Mouse (Mus musculus) midbrain, embryonic 14.5 days (tissue): ENCODE data around the gene Nacc1. TPM values are rescaled to one million over a fixed set of nuclear protein-coding genes. Genes with fewer than 3 reads are reported as not detected.

ENCODE experiments used
- ATAC-seq: fragments of 200-750 bp; cut with Nextera tagmentation; 2 replicates; pipeline ENCODE4 v1.8.0; 2017; ENCODE audit warnings: moderate number of reproducible peaks, moderate library complexity; ENCODE audit not compliant: low FRiP score, low TSS enrichment
- DNase-seq: peaks from one replicate; pipeline ENCODE4 v3.0.0-alpha.2; 2015
- H3K27ac ChIP-seq: fragments of 300-500 bp; sonication (generic); replicated peaks from 2 replicates; pipeline ENCODE4 v1.5.1; 2014; ENCODE audit warnings: mild to moderate bottlenecking, low read depth, low read length, moderate library complexity
- H3K27me3 ChIP-seq: fragments of 300-500 bp; sonication (generic); 2 replicates; pipeline ENCODE4 v1.6.1; 2014; ENCODE audit warnings: low read length, control low read depth, mixed read lengths; ENCODE audit not compliant: control insufficient read depth, insufficient read depth
- H3K36me3 ChIP-seq: fragments of 300-500 bp; sonication (generic); 2 replicates; pipeline ENCODE4 v1.6.1; 2014; ENCODE audit warnings: low read length, control low read depth; ENCODE audit not compliant: control insufficient read depth, insufficient read depth
- H3K4me1 ChIP-seq: fragments of 300-500 bp; sonication (generic); 2 replicates; pipeline ENCODE4 v1.6.1; 2014; ENCODE audit warnings: mild to moderate bottlenecking, antibody characterized with exemption, low read length, control low read depth; ENCODE audit not compliant: control insufficient read depth, insufficient read depth
- H3K4me2 ChIP-seq: fragments of 300-500 bp; sonication (generic); 2 replicates; pipeline ENCODE4 v1.6.1; 2014; ENCODE audit warnings: mild to moderate bottlenecking, low read length, moderate library complexity
- H3K4me3 ChIP-seq: fragments of 300-500 bp; sonication (generic); replicated peaks from 2 replicates; pipeline ENCODE4 v1.5.1; 2014; ENCODE audit warnings: low read depth, low read length
- H3K9ac ChIP-seq: fragments of 300-500 bp; sonication (generic); replicated peaks from 2 replicates; pipeline ENCODE4 v1.6.1; 2014; ENCODE audit warnings: mild to moderate bottlenecking, low read length, moderate library complexity
- H3K9me3 ChIP-seq: fragments of 300-500 bp; sonication (generic); 2 replicates; pipeline ENCODE4 v1.6.1; 2016; ENCODE audit warnings: low read length, control low read depth, mixed read lengths; ENCODE audit not compliant: control insufficient read depth
- WGBS: fragments of 180-500 bp; shearing (Covaris S2); extraction: QIAGEN DNeasy Blood & Tissue Kit; methylation state at CpG from one replicate; pipeline ENCODE4 v1.1.7; 2014; 5-methylcytosine and 5-hydroxymethylcytosine counted together
- polyA plus RNA-seq: library from polyadenylated mRNA; unstranded; fragments of >200 nt; fragmentation: Nextera tagmentation; extraction: Ambion mirVana; gene quantifications from 2 replicates; pipeline ENCODE4 v1.2.1, GENCODE M21; 2014

Gene Nacc1
- polyA plus RNA-seq, 1 experiment from 2014 or later, result 20.2 TPM

DNA sequence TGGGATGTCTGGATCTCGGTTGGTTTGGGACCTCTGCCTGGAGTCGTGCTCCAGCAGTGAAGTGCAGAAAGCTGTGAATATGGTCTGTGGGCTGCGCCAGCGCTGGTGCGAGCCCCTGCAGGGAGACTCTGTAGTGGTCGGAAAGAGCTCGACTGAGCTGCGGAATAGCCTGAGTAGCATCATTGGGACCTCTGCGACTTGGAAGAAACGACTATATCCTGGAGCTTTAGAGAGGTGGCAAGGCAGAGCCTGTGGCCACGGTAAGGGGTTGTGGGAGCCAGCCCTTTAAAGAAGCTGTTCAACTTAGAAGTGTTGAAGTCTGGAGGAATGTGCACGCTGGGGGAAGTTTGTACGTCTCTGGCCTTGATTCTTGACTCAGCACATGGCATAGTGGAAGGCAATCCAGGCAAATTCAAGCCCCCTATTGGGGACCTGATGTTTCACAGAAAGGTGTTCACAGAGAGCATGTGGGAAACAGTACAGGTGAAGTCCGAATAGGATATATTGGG is 22.2 kb downstream of the Nacc1 start:
- H3K27ac ChIP-seq, result peak overlapping the region; percentile 78
- H3K27me3 ChIP-seq, result no peaks in the 10 kb centered on the region
- no peaks in the 10 kb centered on the region for H3K9me3 ChIP-seq
- DNase-seq, result peak; percentile 50
- ATAC-seq, result peak; percentile 2; the same call in 1 of the 2 replicates
- 2% methylated on average over 14 of the region's 14 CpGs for WGBS
- H3K4me1 ChIP-seq, result peaks cover 22% of the 10 kb centered on the region
- H3K36me3 ChIP-seq, result peaks cover 13% of the 10 kb centered on the region
- peak overlapping the region; percentile 59 for H3K4me3 ChIP-seq
- peak overlapping the region; percentile 72 for H3K9ac ChIP-seq
- H3K4me2 ChIP-seq, result peak overlapping the region; percentile 91

DNA sequence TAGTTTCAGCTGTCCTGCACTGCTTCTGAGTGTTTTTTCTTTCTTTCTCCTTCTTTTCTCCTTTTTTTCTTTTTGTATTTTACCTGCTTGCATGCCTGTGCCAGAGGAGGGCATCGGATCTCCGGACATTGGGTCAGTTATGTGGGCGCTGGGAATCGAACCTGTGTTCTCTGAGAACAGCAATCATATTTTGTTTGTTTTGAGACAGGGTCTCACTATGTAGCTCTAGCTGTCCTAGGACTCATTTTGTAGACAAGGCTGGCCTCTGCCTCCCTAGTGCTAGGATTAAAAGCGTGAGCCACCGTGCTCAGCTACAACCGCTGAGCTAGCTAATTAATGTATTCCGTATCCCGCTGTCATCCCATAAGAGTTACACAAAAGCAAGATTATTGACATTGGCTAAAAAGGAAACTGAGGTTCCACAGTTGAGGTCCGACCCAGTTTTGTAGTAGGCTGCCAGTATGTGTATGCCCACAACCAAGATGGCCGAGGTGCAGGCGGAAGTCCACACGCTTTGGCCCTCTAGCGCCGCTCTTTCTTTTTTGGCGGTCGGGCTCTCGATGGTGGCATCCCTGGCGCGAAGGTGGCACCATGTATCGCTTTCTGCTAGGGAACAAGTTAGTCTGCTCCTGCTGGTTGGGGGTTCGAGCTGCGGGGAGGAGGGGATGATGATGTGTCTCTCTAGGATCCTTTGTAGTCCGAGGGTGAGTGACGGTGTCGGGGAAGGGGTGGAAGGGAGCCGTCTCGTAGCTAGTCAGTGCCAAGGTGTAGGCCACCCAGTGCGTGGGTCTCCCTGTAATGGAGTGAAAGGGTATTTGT is 22.9 kb downstream of the Nacc1 start:
- peaks cover 27% of the 10 kb centered on the region for H3K4me1 ChIP-seq
- H3K27ac ChIP-seq, result peak overlapping the region; percentile 78
- peak; percentile 91 for DNase-seq
- no peaks in the 10 kb centered on the region for H3K9me3 ChIP-seq
- H3K27me3 ChIP-seq, result no peaks in the 10 kb centered on the region
- peaks cover 8% of the 10 kb centered on the region for H3K36me3 ChIP-seq
- H3K4me3 ChIP-seq, result peak overlapping the region; percentile 59
- peak overlapping the region; percentile 91 for H3K4me2 ChIP-seq
- H3K9ac ChIP-seq, result peak overlapping the region; percentile 72
- peak; percentile 66 for ATAC-seq
- WGBS, result under 1% methylated on average over 29 of the region's 29 CpGs

DNA sequence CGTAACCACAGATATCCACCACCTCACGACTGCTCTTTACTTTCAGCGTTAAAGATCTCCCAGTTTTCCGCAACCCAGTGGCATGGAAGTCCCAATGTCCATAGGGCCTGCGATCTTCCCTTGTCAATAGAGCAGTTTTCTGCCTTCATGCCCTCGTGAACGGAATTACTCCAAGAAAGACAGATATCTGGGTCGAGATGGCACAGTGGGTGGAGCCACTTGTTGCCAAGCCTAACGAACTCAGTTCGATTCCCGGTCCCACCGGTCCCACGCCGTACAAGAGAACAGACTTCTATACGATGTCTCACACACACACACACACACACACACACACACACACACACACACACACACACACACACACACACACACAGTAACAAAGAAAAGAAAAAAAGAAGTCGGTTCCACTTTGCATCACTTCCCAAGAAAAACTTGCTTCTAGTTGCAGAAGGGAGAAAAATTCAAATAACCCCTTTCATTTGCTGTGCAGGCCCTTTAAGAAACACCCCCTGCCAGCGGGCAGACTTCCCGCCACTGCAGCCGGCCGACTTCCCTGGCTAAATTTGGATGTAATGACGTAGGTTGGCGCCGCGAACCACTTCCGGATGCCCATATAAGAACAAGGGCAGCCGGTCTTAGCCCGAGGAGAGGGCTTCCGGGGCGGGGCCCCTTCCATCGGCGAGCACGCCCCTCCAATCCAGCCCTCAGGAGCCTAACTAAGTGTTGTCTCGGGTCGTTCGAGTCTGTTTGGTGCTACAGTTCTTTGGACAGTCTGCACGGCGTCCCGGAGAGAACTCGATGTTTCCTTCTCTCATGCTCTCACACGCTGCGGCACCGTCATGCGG is 24.0 kb downstream of the Nacc1 start:
- WGBS, result 3% methylated on average over 43 of the region's 43 CpGs
- peak; percentile 97 for DNase-seq
- ATAC-seq, result peak; percentile 82

DNA sequence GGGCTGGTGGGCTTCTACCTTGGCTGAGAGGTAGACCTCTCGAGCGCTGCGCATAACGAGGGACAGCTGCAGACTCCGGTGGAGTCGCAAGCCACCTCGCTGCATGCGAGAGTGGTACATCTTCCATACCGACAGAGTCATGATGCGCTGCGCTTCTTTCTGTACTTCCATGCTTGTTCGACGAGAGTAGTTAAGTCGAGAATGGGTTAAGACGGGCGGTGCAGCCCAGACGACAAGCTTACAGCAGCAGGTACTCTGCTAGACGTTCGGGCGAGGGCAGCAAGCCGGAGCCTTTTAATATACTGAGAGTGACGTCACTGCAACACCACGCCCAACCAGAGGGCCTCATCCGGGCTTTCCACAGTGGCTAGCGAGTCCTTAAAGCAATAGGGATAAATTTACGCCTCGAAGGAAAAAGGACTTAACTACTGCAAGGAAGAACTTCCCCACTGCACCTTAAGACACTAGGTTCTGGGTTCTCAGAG is 25.0 kb downstream of the Nacc1 start, which contains the start of gene Ier2:
Gene Ier2, minus strand, starts transcription at position 272 of the 485 bp plus-strand sequence.
- no peaks in the 10 kb centered on the region for H3K9me3 ChIP-seq
- H3K4me1 ChIP-seq, result peaks cover 29% of the 10 kb centered on the region

More for the DNA sequence above, 24.0 kb downstream of the Nacc1 start:
- H3K36me3 ChIP-seq, result peaks cover 6% of the 10 kb centered on the region; the same call in 1 of the 2 replicates
- H3K4me2 ChIP-seq, result peak overlapping the region; percentile 91
- peaks cover 29% of the 10 kb centered on the region for H3K4me1 ChIP-seq
- H3K9ac ChIP-seq, result peak overlapping the region; percentile 72
- H3K9me3 ChIP-seq, result no peaks in the 10 kb centered on the region
- H3K4me3 ChIP-seq, result peak overlapping the region; percentile 59
- peak overlapping the region; percentile 78 for H3K27ac ChIP-seq
- no peaks in the 10 kb centered on the region for H3K27me3 ChIP-seq

DNA sequence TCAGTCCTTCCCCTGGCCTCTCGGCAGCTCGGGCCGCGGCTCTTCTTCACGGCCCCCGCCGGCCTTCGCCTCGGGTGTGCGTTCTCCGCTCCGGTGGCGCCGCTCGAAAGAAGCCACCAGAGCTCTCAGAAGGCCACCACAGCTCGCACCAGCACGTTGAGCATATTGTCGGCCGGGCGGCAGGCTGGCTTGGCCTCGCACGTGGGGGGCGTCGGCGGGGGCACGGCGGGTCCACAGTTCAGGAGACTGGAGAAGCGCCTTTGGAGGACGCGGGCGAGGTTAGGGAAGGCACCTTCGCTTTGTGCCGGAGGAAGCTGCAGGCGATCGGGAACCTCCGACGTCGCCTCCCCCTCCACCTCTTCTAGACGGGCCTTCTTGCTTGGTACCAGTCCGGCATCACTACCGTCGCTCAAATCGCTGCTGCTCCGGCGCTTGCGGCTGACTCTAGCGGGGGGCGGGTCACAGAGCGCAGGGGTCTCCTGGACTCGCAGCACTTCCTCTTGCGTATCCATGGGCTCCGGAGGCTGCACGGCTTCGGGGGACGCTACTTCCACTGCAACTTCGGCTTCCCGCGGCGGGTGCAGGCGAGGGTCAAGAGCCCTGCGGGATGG is 25.6 kb downstream of the Nacc1 start:
- Histone ChIP-seq H3K4me2 (peak overlapping the region; percentile 91), H3K4me3 (peak overlapping the region; percentile 59), H3K27ac (peak overlapping the region; percentile 63), H3K9ac (peak overlapping the region; percentile 66), H3K4me1 (peaks cover 29% of the 10 kb centered on the region), H3K36me3 (no peaks in the 10 kb centered on the region), H3K27me3 (no peaks in the 10 kb centered on the region), H3K9me3 (no peaks in the 10 kb centered on the region)
- WGBS, result under 1% methylated on average over 61 of the region's 61 CpGs
- ATAC-seq (peak; percentile 10; the same call in 1 of the 2 replicates), DNase-seq (peak; percentile 65)

More for the DNA sequence above, 25.0 kb downstream of the Nacc1 start, which contains the start of gene Ier2:
- ATAC-seq, result peak; percentile 84
- Histone ChIP-seq H3K4me3 (peak within 1 kb of the TSS; percentile 59), H3K4me2 (peak within 1 kb of the TSS; percentile 91), H3K27ac (peak within 1 kb of the TSS; percentile 78), H3K27me3 (no peaks in the 10 kb centered on the region), H3K9ac (peak within 1 kb of the TSS; percentile 66), H3K36me3 (no peaks in the 10 kb centered on the region)
- WGBS, result 0% methylated on average over 27 of the region's 27 CpGs
- DNase-seq, result peak; percentile 97

DNA sequence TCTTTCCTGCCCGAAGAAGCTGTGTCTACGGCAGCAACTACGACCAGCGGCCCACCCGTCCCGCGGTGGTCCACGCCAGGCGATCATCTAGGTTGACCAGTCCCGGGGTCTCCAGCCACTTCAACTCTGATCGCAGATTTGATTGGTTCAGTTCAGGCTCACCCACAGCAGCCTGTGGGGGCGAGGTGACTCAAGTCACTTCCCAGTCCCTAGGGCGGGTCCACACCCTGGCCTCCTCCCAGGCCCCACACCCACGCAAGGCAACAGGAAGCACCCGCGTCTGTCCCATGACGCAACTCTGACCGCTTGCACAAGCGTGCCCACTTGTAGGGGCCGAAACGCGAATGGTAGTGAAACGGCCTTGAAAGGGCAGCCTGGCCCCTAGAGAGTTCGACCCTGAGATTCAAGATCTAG is 26.2 kb downstream of the Nacc1 start:
- H3K4me3 ChIP-seq, result peak overlapping the region; percentile 59
- WGBS, result under 1% methylated on average over 24 of the region's 24 CpGs
- H3K27me3 ChIP-seq, result no peaks in the 10 kb centered on the region
- H3K4me1 ChIP-seq, result peaks cover 34% of the 10 kb centered on the region
- peak overlapping the region; percentile 91 for H3K4me2 ChIP-seq
- DNase-seq (peak; percentile 44), ATAC-seq (no peak)
- no peaks in the 10 kb centered on the region for H3K36me3 ChIP-seq
- H3K27ac ChIP-seq, result peak overlapping the region; percentile 63
- H3K9me3 ChIP-seq, result no peaks in the 10 kb centered on the region
- peak overlapping the region; percentile 66 for H3K9ac ChIP-seq

DNA sequence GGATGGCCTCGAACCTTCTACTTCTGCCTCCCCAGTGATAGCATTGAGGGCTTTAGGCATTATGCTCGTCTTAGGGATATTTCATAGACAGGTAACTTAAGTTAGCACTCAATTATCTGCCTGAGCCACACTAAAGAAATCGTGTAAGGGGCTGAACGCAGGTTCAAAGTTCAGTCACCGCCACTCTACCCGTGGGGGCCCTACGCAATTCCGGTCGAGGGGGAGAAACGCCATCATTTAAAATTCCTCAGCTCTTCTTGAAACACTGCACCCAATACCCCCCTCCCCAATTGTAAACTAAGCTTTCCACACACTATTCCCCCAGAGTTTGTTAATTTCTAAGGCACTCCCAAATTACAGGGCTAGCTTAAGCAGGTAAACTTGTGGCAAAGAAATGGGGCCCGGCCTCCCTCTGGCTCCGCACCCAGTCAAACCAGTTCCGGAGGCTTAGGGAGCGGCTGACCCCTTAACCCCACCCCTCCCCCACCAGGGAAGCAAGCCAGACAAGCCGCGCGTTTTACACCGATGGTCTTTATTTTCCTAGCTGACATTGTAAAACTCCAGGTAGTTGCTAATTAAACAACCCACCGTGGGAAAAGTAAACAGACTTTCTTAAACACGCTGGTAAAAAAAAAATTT is 26.7 kb downstream of the Nacc1 start:
- 2% methylated on average over 20 of the region's 20 CpGs for whole genome bisulfite sequencing
- Histone ChIP-seq H3K4me3 (peak overlapping the region; percentile 59), H3K27me3 (no peaks in the 10 kb centered on the region), H3K27ac (peak overlapping the region; percentile 41; the same call in 1 of the 2 replicates), H3K36me3 (no peaks in the 10 kb centered on the region), H3K4me2 (peak overlapping the region; percentile 91), H3K9me3 (no peaks in the 10 kb centered on the region), H3K4me1 (peaks cover 39% of the 10 kb centered on the region), H3K9ac (peak overlapping the region; percentile 66)
- no peak for ATAC-seq
- peak; percentile 35 for DNase-seq
